14 mouse cellular contexts compared by ENCODE assay signal in genomic region chr2:66507616-66508015, GRCm38 (mm10).
A peak's percentile ranks its signal among the peaks of the same experiment; 100 is the strongest.
DNase-seq lines count a peak whose midpoint lies in the region.
"Had no signal": no experiment of that assay in that cellular context is flagged by ENCODE, and none has a peak within 500 bp of the region (broad histone marks: within the 10 kb centered on the region; RNA-seq: fewer than 3 reads in every experiment).

No protein-coding gene starts in this region.

- DNase-seq in 3134 (ENCODE audit: extremely low read depth, insufficient read length, low spot score) (peak; percentile 0), MN1 (ENCODE audit: low spot score) (peak; percentile 13), NIH3T3 (ENCODE audit: low read depth) (peak; percentile 65)
- no peak for DNase-seq in heart, adult 9 months (ENCODE audit: low spot score in 2 of 2)
- no peak for DNase-seq in layer of hippocampus, adult 9-10 months (ENCODE audit: low spot score)
- DNase-seq in kidney, adult 11 months: no peak
- DNase-seq: B cell, adult 2 months; cerebellum, adult 11 months; cerebellum, adult 18-20 months; cerebellum, adult 8-10 months; cerebellum, adult 9-11 months; cerebellum, postnatal 14 days; cerebellum, postnatal 36 days; embryo, embryonic 11 days had no signal

Comparison
In these comparisons a context has a peak if more than half of its experiments do, and no peak if none do; other contexts are left out.
1. DNase-seq: peak in 3134 (single experiment), MN1 (single experiment) and NIH3T3 (single experiment); none in heart, adult 9 months (0 of 2), layer of hippocampus, adult 9-10 months (single experiment) and kidney, adult 11 months (single experiment).